Mouse (Mus musculus) erythroblast, embryonic 14.5 days (primary cell): ENCODE measurements around the gene Mrpl20.

Experiments
- GATA1 ChIP-seq: IDR thresholded peaks from 2 replicates; pipeline ENCODE4 v1.6.1; 2012; ENCODE audit warnings: low read length, inconsistent platforms, mixed read lengths
- TAL1 ChIP-seq: IDR thresholded peaks from 3 replicates; pipeline ENCODE4 v1.6.1; 2012; ENCODE audit warnings: low read length, inconsistent platforms, mixed read lengths

DNA sequence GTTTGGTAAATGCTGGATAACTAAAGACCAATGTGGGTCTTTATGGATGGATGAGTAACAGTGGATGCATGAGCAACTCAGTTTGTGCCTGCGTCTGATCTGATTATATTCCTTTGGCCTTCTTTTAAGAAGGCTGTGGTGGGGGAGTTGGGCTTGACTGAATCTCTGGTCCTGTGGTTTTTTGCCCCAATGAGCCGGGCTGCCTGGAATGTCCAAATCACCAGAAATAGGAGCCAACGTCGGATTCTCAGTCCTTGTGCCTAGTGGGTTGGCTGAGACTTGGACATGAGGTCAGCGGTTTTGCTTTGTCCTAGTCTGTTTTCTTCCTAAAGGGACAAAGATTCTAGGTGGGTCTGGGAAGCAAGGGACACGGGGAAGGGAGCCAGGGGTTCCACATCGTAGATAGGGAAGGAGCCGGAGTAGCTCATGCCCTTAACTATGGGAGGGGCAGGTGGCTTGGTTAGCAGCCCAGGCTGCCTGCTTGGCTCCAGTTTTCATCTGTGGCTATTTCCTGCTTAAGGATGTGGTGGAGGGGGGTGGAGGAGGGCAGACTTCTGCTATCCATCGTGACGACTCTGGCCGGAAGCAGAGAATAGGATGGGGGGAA is 34.8 kb downstream of the Mrpl20 start:
- TF ChIP-seq TAL1 (no peak), GATA1 (no peak)
